Mouse (Mus musculus) cerebellum, adult 2 months (tissue): ENCODE data around the gene S1pr4.

Experiments
- CTCF ChIP-seq: fragments of 200-500 bp; IDR thresholded peaks from 2 replicates; pipeline ENCODE4 v1.5.1; 2011; ENCODE audit warnings: low read depth, mild to moderate bottlenecking, control low read depth, low read length, moderate library complexity, borderline replicate concordance; ENCODE audit not compliant: insufficient read depth
- POLR2A ChIP-seq: fragments of 200-500 bp; IDR thresholded peaks from 2 replicates; pipeline ENCODE4 v1.6.1; 2011; ENCODE audit warnings: low read length, control low read depth, borderline replicate concordance; ENCODE audit not compliant: insufficient read depth

- TF ChIP-seq CTCF (no peak), POLR2A (no peak)
These were observed 18.1 kb downstream of the S1pr4 start for GRCm38 (mm10) chr10:81481605-81482532.
